Mouse (Mus musculus) ES-Bruce4 (cell line): Measurements from ENCODE around the gene Ckm. TPM values are rescaled to one million over a fixed set of nuclear protein-coding genes. Genes with fewer than 3 reads are reported as not detected.

Source experiments
- H3K27ac ChIP-seq: 2 replicates; pipeline ENCODE4 v1.5.1; 2012; ENCODE audit warnings: low read length, inconsistent platforms; ENCODE audit not compliant: insufficient read depth
- H3K27me3 ChIP-seq: 2 replicates; pipeline ENCODE4 v1.6.1; 2012; ENCODE audit warnings: mild to moderate bottlenecking, low read length, inconsistent platforms; ENCODE audit not compliant: control insufficient read depth, poor library complexity, insufficient read depth, severe bottlenecking
- H3K36me3 ChIP-seq: 2 replicates; pipeline ENCODE4 v1.6.1; 2012; ENCODE audit warnings: inconsistent platforms, mild to moderate bottlenecking, low read length, moderate library complexity; ENCODE audit not compliant: control insufficient read depth, poor library complexity, insufficient read depth, severe bottlenecking
- H3K4me1 ChIP-seq: one replicate; pipeline ENCODE4 v1.8.1; 2011; ENCODE audit warnings: low read length; ENCODE audit not compliant: control insufficient read depth, insufficient read depth
- H3K4me3 ChIP-seq: 2 replicates; pipeline ENCODE4 v1.5.1; 2011; ENCODE audit warnings: low read depth, mild to moderate bottlenecking, low read length
- H3K9ac ChIP-seq: 2 replicates; pipeline ENCODE4 v1.6.1; 2012; ENCODE audit warnings: low read depth, mild to moderate bottlenecking, inconsistent platforms; ENCODE audit not compliant: poor library complexity, severe bottlenecking
- H3K9me3 ChIP-seq: replicated peaks from 2 replicates; pipeline ENCODE4 v1.6.1; 2012; ENCODE audit warnings: mild to moderate bottlenecking, low read length, inconsistent platforms; ENCODE audit not compliant: control insufficient read depth, poor library complexity, insufficient read depth, severe bottlenecking
- CTCF ChIP-seq: IDR thresholded peaks from one replicate; pipeline ENCODE4 v1.8.1; 2011; ENCODE audit warnings: low read depth, low read length
- EP300 ChIP-seq: IDR thresholded peaks from 2 replicates; pipeline ENCODE4 v1.6.1; 2011; ENCODE audit warnings: low read depth, low read length; ENCODE audit not compliant: insufficient read depth
- POLR2A ChIP-seq: IDR thresholded peaks from one replicate; pipeline ENCODE4 v1.8.1; 2011; ENCODE audit warnings: low read length; ENCODE audit not compliant: insufficient read depth
- polyA plus RNA-seq: library from polyadenylated mRNA; stranded (reverse); fragments of >200 nt; gene quantifications from 2 replicates; pipeline ENCODE4 v1.2.4, GENCODE M21; 2011; ENCODE audit warnings: low read depth; ENCODE audit not compliant: missing spikeins, insufficient read depth, insufficient read length

Ckm gene
- polyA plus RNA-seq, 1 experiment = not detected

GRCm38 (mm10) chr7:19381377-19382165, 23.0 kb upstream of the Ckm start, which contains the start of gene Ercc2:
Gene Ercc2 (plus strand): TSS chr7:19382010.
- H3K4me1 ChIP-seq = no peaks in the 10 kb centered on the region
- peak within 1 kb of the TSS; percentile 89 for H3K4me3 ChIP-seq
- TF ChIP-seq POLR2A (no peak), CTCF (no peak)
- peaks cover 7% of the 10 kb centered on the region for H3K36me3 ChIP-seq
- no peaks in the 10 kb centered on the region for H3K27me3 ChIP-seq
- H3K27ac ChIP-seq = no peak within 1 kb of the TSS
- H3K9me3 ChIP-seq = no peaks in the 10 kb centered on the region
- peak within 1 kb of the TSS; percentile 73 for H3K9ac ChIP-seq

- Histone ChIP-seq H3K27ac (no peak overlapping the region), H3K4me3 (peak overlapping the region; percentile 89), H3K9ac (peak overlapping the region; percentile 73), H3K36me3 (peaks cover 9% of the 10 kb centered on the region), H3K27me3 (no peaks in the 10 kb centered on the region), H3K4me1 (no peaks in the 10 kb centered on the region), H3K9me3 (no peaks in the 10 kb centered on the region)
- TF ChIP-seq CTCF = no peak
- TF ChIP-seq EP300 = no peak
- no peak for TF ChIP-seq POLR2A
Measured at GRCm38 (mm10) chr7:19382166-19382541, 22.4 kb upstream of the Ckm start.

- no peak overlapping the region for H3K27ac ChIP-seq
- H3K36me3 ChIP-seq = peaks cover 17% of the 10 kb centered on the region
- TF ChIP-seq CTCF (no peak), EP300 (no peak), POLR2A (no peak)
- H3K4me3 ChIP-seq = no peak overlapping the region
- no peaks in the 10 kb centered on the region for H3K27me3 ChIP-seq
- no peaks in the 10 kb centered on the region for H3K4me1 ChIP-seq
- H3K9me3 ChIP-seq = no peaks in the 10 kb centered on the region
- no peak overlapping the region for H3K9ac ChIP-seq
Measured at GRCm38 (mm10) chr7:19383708-19384107, 20.9 kb upstream of the Ckm start.

GRCm38 (mm10) chr7:19388699-19389413, 15.7 kb upstream of the Ckm start:
- Histone ChIP-seq H3K9ac (no peak overlapping the region), H3K9me3 (no peaks in the 10 kb centered on the region), H3K36me3 (peaks cover 33% of the 10 kb centered on the region), H3K27me3 (no peaks in the 10 kb centered on the region), H3K27ac (no peak overlapping the region), H3K4me3 (no peak overlapping the region), H3K4me1 (no peaks in the 10 kb centered on the region)
- no peak for TF ChIP-seq EP300
- no peak for TF ChIP-seq CTCF
- no peak for TF ChIP-seq POLR2A

- TF ChIP-seq EP300 (no peak), POLR2A (no peak), CTCF (no peak)
- Histone ChIP-seq H3K36me3 (peaks cover 22% of the 10 kb centered on the region), H3K4me1 (no peaks in the 10 kb centered on the region), H3K27me3 (no peaks in the 10 kb centered on the region), H3K9me3 (no peaks in the 10 kb centered on the region), H3K27ac (no peak overlapping the region), H3K4me3 (no peak overlapping the region), H3K9ac (no peak overlapping the region)
Measured at GRCm38 (mm10) chr7:19394484-19394883, 10.1 kb upstream of the Ckm start.
